Mouse (Mus musculus): ENCODE measurements around the gene Zbtb16. TPM values are rescaled to one million over a fixed set of nuclear protein-coding genes. Genes with fewer than 3 reads are reported as not detected.
A peak's percentile ranks its signal among the peaks of the same experiment; 100 is the strongest.

The Zbtb16 gene
- polyA plus RNA-seq, 1 experiment from 2014 or later: 6.1 TPM

GRCm38 (mm10) chr9:48640881-48641280, 195.1 kb downstream of the Zbtb16 start:
- 85% methylated on average over 8 of the region's 8 CpGs for WGBS
- Histone ChIP-seq H3K9me3 (ENCODE audit: control insufficient read depth, low read length) (peaks cover 7% of the 10 kb centered on the region), H3K4me2 (ENCODE audit: low read length) (no peak overlapping the region), H3K4me3 (replicated peaks; ENCODE audit: low read length) (no peak overlapping the region), H3K4me1 (replicated peaks; ENCODE audit: control insufficient read depth, insufficient read depth, low read length) (peaks cover 8% of the 10 kb centered on the region), H3K27ac (ENCODE audit: low read length) (no peak overlapping the region), H3K36me3 (ENCODE audit: control insufficient read depth, insufficient read depth) (no peaks in the 10 kb centered on the region), H3K9ac (replicated peaks; ENCODE audit: low read depth, low read length) (no peak overlapping the region), H3K27me3 (replicated peaks; ENCODE audit: control insufficient read depth, insufficient read depth, low read length) (peaks cover 13% of the 10 kb centered on the region)
- no peak for ATAC-seq

- Histone ChIP-seq H3K4me2 (ENCODE audit: low read length) (no peak overlapping the region), H3K4me3 (replicated peaks; ENCODE audit: low read length) (no peak overlapping the region), H3K27ac (ENCODE audit: low read length) (no peak overlapping the region), H3K9ac (replicated peaks; ENCODE audit: low read depth, low read length) (no peak overlapping the region), H3K27me3 (replicated peaks; ENCODE audit: control insufficient read depth, insufficient read depth, low read length) (peaks cover 19% of the 10 kb centered on the region), H3K4me1 (replicated peaks; ENCODE audit: control insufficient read depth, insufficient read depth, low read length) (peaks cover 7% of the 10 kb centered on the region; the same call in 1 of the 2 replicates), H3K9me3 (ENCODE audit: control insufficient read depth, low read length) (no peaks in the 10 kb centered on the region), H3K36me3 (ENCODE audit: control insufficient read depth, insufficient read depth) (no peaks in the 10 kb centered on the region)
- 46% methylated on average over 15 of the region's 15 CpGs for WGBS
- peak; percentile 86 for ATAC-seq
These were observed 197.7 kb downstream of the Zbtb16 start for GRCm38 (mm10) chr9:48638176-48638803.

GRCm38 (mm10) chr9:48637161-48637560, 198.9 kb downstream of the Zbtb16 start:
- Histone ChIP-seq H3K4me1 (replicated peaks; ENCODE audit: control insufficient read depth, insufficient read depth, low read length) (peaks cover 7% of the 10 kb centered on the region; the same call in 1 of the 2 replicates), H3K9ac (replicated peaks; ENCODE audit: low read depth, low read length) (no peak overlapping the region), H3K9me3 (ENCODE audit: control insufficient read depth, low read length) (no peaks in the 10 kb centered on the region), H3K4me2 (ENCODE audit: low read length) (no peak overlapping the region), H3K27me3 (replicated peaks; ENCODE audit: control insufficient read depth, insufficient read depth, low read length) (peaks cover 21% of the 10 kb centered on the region), H3K27ac (ENCODE audit: low read length) (no peak overlapping the region), H3K4me3 (replicated peaks; ENCODE audit: low read length) (no peak overlapping the region), H3K36me3 (ENCODE audit: control insufficient read depth, insufficient read depth) (no peaks in the 10 kb centered on the region)
- no peak for ATAC-seq
- WGBS: 93% methylated on average over 7 of the region's 7 CpGs

- 47% methylated on average over 18 of the region's 18 CpGs for WGBS
These were observed 200.3 kb downstream of the Zbtb16 start for GRCm38 (mm10) chr9:48635576-48636350.

GRCm38 (mm10) chr9:48633147-48633546, 202.9 kb downstream of the Zbtb16 start:
- H3K27ac ChIP-seq (ENCODE audit: low read length): no peak overlapping the region
- ATAC-seq: no peak
- H3K36me3 ChIP-seq (ENCODE audit: control insufficient read depth, insufficient read depth): no peaks in the 10 kb centered on the region
- H3K9ac ChIP-seq (replicated peaks; ENCODE audit: low read depth, low read length): no peak overlapping the region
- no peaks in the 10 kb centered on the region for H3K9me3 ChIP-seq (ENCODE audit: control insufficient read depth, low read length)
- peaks cover 9% of the 10 kb centered on the region for H3K27me3 ChIP-seq (replicated peaks; ENCODE audit: control insufficient read depth, insufficient read depth, low read length)
- WGBS: 84% methylated on average over 6 of the region's 6 CpGs
- peaks cover 2% of the 10 kb centered on the region; the same call in 1 of the 2 replicates for H3K4me1 ChIP-seq (replicated peaks; ENCODE audit: control insufficient read depth, insufficient read depth, low read length)
- no peak overlapping the region for H3K4me3 ChIP-seq (replicated peaks; ENCODE audit: low read length)
- no peak overlapping the region for H3K4me2 ChIP-seq (ENCODE audit: low read length)

More at GRCm38 (mm10) chr9:48635576-48636350, 200.3 kb downstream of the Zbtb16 start:
- Histone ChIP-seq H3K27me3 (replicated peaks; ENCODE audit: control insufficient read depth, insufficient read depth, low read length) (peaks cover 12% of the 10 kb centered on the region), H3K27ac (ENCODE audit: low read length) (no peak overlapping the region), H3K4me3 (replicated peaks; ENCODE audit: low read length) (no peak overlapping the region), H3K9ac (replicated peaks; ENCODE audit: low read depth, low read length) (no peak overlapping the region), H3K9me3 (ENCODE audit: control insufficient read depth, low read length) (no peaks in the 10 kb centered on the region), H3K4me2 (ENCODE audit: low read length) (no peak overlapping the region), H3K36me3 (ENCODE audit: control insufficient read depth, insufficient read depth) (no peaks in the 10 kb centered on the region), H3K4me1 (replicated peaks; ENCODE audit: control insufficient read depth, insufficient read depth, low read length) (peaks cover 7% of the 10 kb centered on the region; the same call in 1 of the 2 replicates)
- ATAC-seq: no peak

- H3K36me3 ChIP-seq (ENCODE audit: control insufficient read depth, insufficient read depth): no peaks in the 10 kb centered on the region
- 64% methylated on average over 1 of the region's 1 CpGs for WGBS
- peaks cover 2% of the 10 kb centered on the region; the same call in 1 of the 2 replicates for H3K27me3 ChIP-seq (replicated peaks; ENCODE audit: control insufficient read depth, insufficient read depth, low read length)
- ATAC-seq: no peak
- H3K4me3 ChIP-seq (replicated peaks; ENCODE audit: low read length): no peak overlapping the region
- H3K27ac ChIP-seq (ENCODE audit: low read length): no peak overlapping the region
- no peak overlapping the region for H3K9ac ChIP-seq (replicated peaks; ENCODE audit: low read depth, low read length)
- H3K9me3 ChIP-seq (ENCODE audit: control insufficient read depth, low read length): no peaks in the 10 kb centered on the region
- peaks cover 3% of the 10 kb centered on the region; the same call in 1 of the 2 replicates for H3K4me1 ChIP-seq (replicated peaks; ENCODE audit: control insufficient read depth, insufficient read depth, low read length)
- no peak overlapping the region for H3K4me2 ChIP-seq (ENCODE audit: low read length)
These were observed 216.8 kb downstream of the Zbtb16 start for GRCm38 (mm10) chr9:48619268-48619667.

GRCm38 (mm10) chr9:48618589-48618988, 217.4 kb downstream of the Zbtb16 start:
- WGBS: 32% methylated on average over 6 of the region's 6 CpGs
- H3K4me1 ChIP-seq (replicated peaks; ENCODE audit: control insufficient read depth, insufficient read depth, low read length): peaks cover 3% of the 10 kb centered on the region; the same call in 1 of the 2 replicates
- no peaks in the 10 kb centered on the region for H3K36me3 ChIP-seq (ENCODE audit: control insufficient read depth, insufficient read depth)
- H3K4me2 ChIP-seq (ENCODE audit: low read length): peak overlapping the region; percentile 26; the same call in 1 of the 2 replicates
- H3K27me3 ChIP-seq (replicated peaks; ENCODE audit: control insufficient read depth, insufficient read depth, low read length): peaks cover 2% of the 10 kb centered on the region; the same call in 1 of the 2 replicates
- H3K4me3 ChIP-seq (replicated peaks; ENCODE audit: low read length): no peak overlapping the region
- H3K9ac ChIP-seq (replicated peaks; ENCODE audit: low read depth, low read length): peak overlapping the region; percentile 25; the same call in 1 of the 2 replicates
- no peaks in the 10 kb centered on the region for H3K9me3 ChIP-seq (ENCODE audit: control insufficient read depth, low read length)
- H3K27ac ChIP-seq (ENCODE audit: low read length): no peak overlapping the region
- ATAC-seq: peak; percentile 62

GRCm38 (mm10) chr9:48618111-48618510, 217.9 kb downstream of the Zbtb16 start:
- Histone ChIP-seq H3K27me3 (replicated peaks; ENCODE audit: control insufficient read depth, insufficient read depth, low read length) (peaks cover 2% of the 10 kb centered on the region; the same call in 1 of the 2 replicates), H3K4me2 (ENCODE audit: low read length) (no peak overlapping the region), H3K9ac (replicated peaks; ENCODE audit: low read depth, low read length) (no peak overlapping the region), H3K4me3 (replicated peaks; ENCODE audit: low read length) (no peak overlapping the region), H3K27ac (ENCODE audit: low read length) (no peak overlapping the region), H3K4me1 (replicated peaks; ENCODE audit: control insufficient read depth, insufficient read depth, low read length) (peaks cover 3% of the 10 kb centered on the region; the same call in 1 of the 2 replicates), H3K36me3 (ENCODE audit: control insufficient read depth, insufficient read depth) (no peaks in the 10 kb centered on the region), H3K9me3 (ENCODE audit: control insufficient read depth, low read length) (no peaks in the 10 kb centered on the region)
- WGBS: 83% methylated on average over 8 of the region's 8 CpGs
- no peak for ATAC-seq

GRCm38 (mm10) chr9:48617511-48618010, 218.5 kb downstream of the Zbtb16 start:
- no peak for ATAC-seq
- peaks cover 3% of the 10 kb centered on the region; the same call in 1 of the 2 replicates for H3K4me1 ChIP-seq (replicated peaks; ENCODE audit: control insufficient read depth, insufficient read depth, low read length)
- no peak overlapping the region for H3K9ac ChIP-seq (replicated peaks; ENCODE audit: low read depth, low read length)
- peaks cover 2% of the 10 kb centered on the region; the same call in 1 of the 2 replicates for H3K27me3 ChIP-seq (replicated peaks; ENCODE audit: control insufficient read depth, insufficient read depth, low read length)
- no peaks in the 10 kb centered on the region for H3K9me3 ChIP-seq (ENCODE audit: control insufficient read depth, low read length)
- H3K36me3 ChIP-seq (ENCODE audit: control insufficient read depth, insufficient read depth): no peaks in the 10 kb centered on the region
- no peak overlapping the region for H3K4me3 ChIP-seq (replicated peaks; ENCODE audit: low read length)
- 86% methylated on average over 3 of the region's 3 CpGs for WGBS
- no peak overlapping the region for H3K27ac ChIP-seq (ENCODE audit: low read length)
- H3K4me2 ChIP-seq (ENCODE audit: low read length): no peak overlapping the region
